Mouse (Mus musculus): Measurements from ENCODE around the gene Olfr1034. TPM values are rescaled to one million over a fixed set of nuclear protein-coding genes. Genes with fewer than 3 reads are reported as not detected.
"Not testable (repeated sequence)": the region's sequence is repeated elsewhere in the genome, so short reads cannot be mapped to it uniquely, and the experiment has no call there.

The Olfr1034 gene
- not detected in 2 replicates for polyA plus RNA-seq (2012; rRNA removed)

DNA sequence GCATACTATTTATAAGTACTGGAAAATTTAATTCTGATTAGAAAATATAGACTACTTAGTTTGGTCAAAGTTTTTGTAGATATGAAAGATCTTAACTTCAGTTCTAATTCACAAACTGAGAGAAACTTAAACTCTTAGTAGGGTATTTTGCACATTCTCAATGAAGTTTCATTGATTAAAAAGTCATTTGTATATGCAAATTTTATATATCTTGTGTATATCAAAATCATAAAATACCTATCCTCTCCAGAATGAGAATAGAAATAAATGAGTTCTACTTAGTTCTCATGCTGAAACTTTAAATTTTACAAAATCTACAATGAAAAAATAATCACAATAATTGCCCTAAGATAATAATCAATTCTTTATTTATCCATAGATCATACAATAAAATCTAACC, at the start of gene Olfr1034:
Gene Olfr1034 (plus strand): TSS at position 301 of the 400 bp plus-strand sequence.
- no peak for TF ChIP-seq POLR2A (IDR thresholded peaks at IDR 0.05; ENCODE audit: borderline replicate concordance, extremely low read depth, insufficient read depth, insufficient read length, poor library complexity, severe bottlenecking)
- TF ChIP-seq CTCF (IDR thresholded peaks at IDR 0.05; ENCODE audit: borderline replicate concordance, extremely low read depth, insufficient read depth, insufficient read length), result no peak
- DNase-seq (ENCODE audit: low read depth), result no peak

DNA sequence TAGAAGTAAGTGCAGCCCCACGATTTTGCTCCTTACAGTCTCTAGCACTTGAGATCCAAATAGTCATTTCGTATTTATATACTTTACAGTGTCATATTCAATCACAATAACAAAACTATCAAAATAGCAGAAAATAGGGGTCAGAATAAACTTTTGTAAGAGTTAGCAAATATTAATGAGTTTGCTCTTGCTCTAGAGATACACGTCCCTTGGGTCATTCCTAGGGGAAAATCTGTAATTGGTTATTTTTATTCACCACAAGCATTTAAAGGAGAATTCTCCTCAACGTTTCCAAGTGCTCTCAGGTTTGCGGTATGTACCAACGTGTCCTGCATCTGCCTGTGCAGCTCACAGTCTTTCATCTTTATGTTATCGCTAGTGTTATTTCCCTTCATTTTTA, 40.4 kb upstream of the Olfr1034 start, which contains the start of gene Olfr1032:
Gene Olfr1032 (plus strand): TSS at position 301 of the 400 bp plus-strand sequence.
- TF ChIP-seq CTCF (IDR thresholded peaks at IDR 0.05; ENCODE audit: borderline replicate concordance, extremely low read depth, insufficient read depth, insufficient read length) (no peak), POLR2A (IDR thresholded peaks at IDR 0.05; ENCODE audit: borderline replicate concordance, extremely low read depth, insufficient read depth, insufficient read length, poor library complexity, severe bottlenecking) (no peak)
- no peak for DNase-seq (ENCODE audit: low read depth)

DNA sequence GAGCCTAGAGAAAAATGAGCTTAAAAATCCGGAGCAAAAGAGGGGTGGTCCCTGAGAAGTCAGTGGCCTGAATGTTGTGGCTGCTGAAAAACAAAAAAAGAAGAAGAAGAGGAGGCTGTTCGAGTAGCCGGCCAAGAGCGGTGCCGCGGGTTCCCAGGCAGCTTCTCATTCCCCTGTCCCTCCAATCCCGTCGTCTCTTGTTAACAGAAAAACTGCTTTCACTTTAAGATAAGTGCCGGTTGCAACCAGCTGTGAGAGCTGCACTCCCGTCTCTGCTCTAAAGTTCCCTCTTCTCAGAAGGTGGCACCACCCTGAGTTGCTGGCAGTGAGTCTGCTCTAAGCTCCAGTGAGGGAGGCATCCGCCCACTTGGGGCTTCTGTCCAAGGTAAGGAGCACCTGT, 25.3 kb upstream of the Olfr1034 start, which contains the start of gene Olfr1033:
Gene Olfr1033 (plus strand): TSS at position 228 of the 400 bp plus-strand sequence.
- DNase-seq (ENCODE audit: low read depth), result peak; percentile 40

DNA sequence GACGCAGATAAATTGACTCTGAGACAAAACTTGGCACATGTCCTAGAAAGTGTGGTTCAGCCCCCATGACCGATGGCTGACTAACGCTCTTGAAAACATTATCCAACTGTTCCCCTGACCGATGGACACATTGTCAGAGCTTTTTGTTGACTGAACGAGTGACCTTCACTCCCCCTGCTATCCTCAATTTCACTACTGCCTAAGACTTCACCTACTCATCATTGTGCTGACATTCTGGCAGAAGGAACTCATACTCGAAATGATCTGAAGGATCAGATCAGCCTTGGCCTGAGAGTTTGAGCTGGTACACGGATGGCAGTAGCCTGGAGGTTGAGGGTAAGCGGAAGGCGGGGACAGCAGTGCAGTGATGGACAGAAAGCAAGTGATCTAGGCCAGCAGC, 24.1 kb upstream of the Olfr1034 start:
- DNase-seq (ENCODE audit: low read depth), result not testable (repeated sequence)

GRCm38 (mm10) chr2:86050777-86051176, 5.1 kb downstream of the Olfr1034 start:
- DNase-seq (ENCODE audit: low read depth), result not testable (repeated sequence)

- not testable (repeated sequence) for DNase-seq (ENCODE audit: low read depth)
These were observed 18.1 kb downstream of the Olfr1034 start for GRCm38 (mm10) chr2:86063766-86064165.

GRCm38 (mm10) chr2:86070189-86070588, 24.5 kb downstream of the Olfr1034 start:
- TF ChIP-seq CTCF (IDR thresholded peaks at IDR 0.05; ENCODE audit: borderline replicate concordance, extremely low read depth, insufficient read depth, insufficient read length), result no peak
- TF ChIP-seq POLR2A (IDR thresholded peaks at IDR 0.05; ENCODE audit: borderline replicate concordance, extremely low read depth, insufficient read depth, insufficient read length, poor library complexity, severe bottlenecking), result no peak
- DNase-seq (ENCODE audit: low read depth), result no peak

DNA sequence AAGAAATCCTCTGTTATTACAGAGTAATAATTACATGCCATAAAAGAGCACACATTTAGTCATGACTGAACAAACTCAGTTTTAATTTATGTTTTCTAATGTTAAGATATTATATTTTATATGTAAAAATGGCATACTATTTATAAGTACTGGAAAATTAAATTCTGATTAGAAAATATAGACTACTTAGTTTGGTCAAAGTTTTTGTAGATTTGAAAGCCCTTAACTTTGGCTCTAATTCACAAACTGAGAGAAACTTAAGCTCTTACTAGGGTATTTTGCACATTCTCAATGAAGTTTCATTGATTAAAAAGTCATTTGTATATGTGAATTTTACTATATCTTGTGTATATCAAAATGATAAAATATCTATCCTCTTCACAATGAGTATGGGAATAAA, 28.0 kb downstream of the Olfr1034 start, which contains the start of gene Olfr1036:
Gene Olfr1036 (plus strand): TSS at position 301 of the 400 bp plus-strand sequence.
- not testable (repeated sequence) for DNase-seq (ENCODE audit: low read depth)

DNA sequence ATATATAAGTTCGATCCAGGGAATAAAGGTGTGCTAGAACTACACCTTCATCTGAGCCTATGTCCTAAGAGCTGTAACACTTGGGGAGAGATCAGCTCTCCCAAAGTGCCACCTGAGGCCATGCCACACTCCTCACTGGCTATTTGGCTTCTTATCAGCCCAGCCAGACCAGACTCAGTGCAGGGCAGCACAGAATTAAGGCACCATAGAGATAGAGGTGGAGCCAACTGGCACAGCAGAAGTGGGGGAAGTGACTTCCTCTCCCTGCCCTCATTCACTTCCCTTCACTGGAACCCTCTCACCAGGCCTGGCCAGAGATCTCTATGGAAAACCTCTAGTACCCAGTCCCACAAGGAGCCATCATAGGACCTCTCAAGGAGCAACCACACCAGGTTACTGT, 34.8 kb downstream of the Olfr1034 start:
- DNase-seq (ENCODE audit: low read depth), result not testable (repeated sequence)

GRCm38 (mm10) chr2:86087285-86087684, 41.6 kb downstream of the Olfr1034 start, which contains the start of gene Olfr1037:
TSS of gene Olfr1037 (minus strand) at chr2:86087385.
- TF ChIP-seq POLR2A (IDR thresholded peaks at IDR 0.05; ENCODE audit: borderline replicate concordance, extremely low read depth, insufficient read depth, insufficient read length, poor library complexity, severe bottlenecking) (no peak), CTCF (IDR thresholded peaks at IDR 0.05; ENCODE audit: borderline replicate concordance, extremely low read depth, insufficient read depth, insufficient read length) (no peak)
- no peak for DNase-seq (ENCODE audit: low read depth)

Other genes starting within 250 kb of the Olfr1034 start
- not detected in 2 replicates for gene Olfr1016, start 243.3 kb upstream of the Olfr1034 start, polyA plus RNA-seq (2012; rRNA removed)
- not detected in 2 replicates for gene Olfr1018, start 227.4 kb upstream of the Olfr1034 start, polyA plus RNA-seq (2012; rRNA removed)
- gene Olfr1019, start 200.4 kb upstream of the Olfr1034 start, polyA plus RNA-seq (2012; rRNA removed), result 0.08 TPM in 1 of 2 replicates, not detected in the other
- gene Olfr1020, start 198.8 kb upstream of the Olfr1034 start, polyA plus RNA-seq (2012; rRNA removed), result not detected in 2 replicates
- not detected in 2 replicates for gene Olfr1022, start 177.3 kb upstream of the Olfr1034 start, polyA plus RNA-seq (2012; rRNA removed)
- gene Olfr1023, start 160.2 kb upstream of the Olfr1034 start, polyA plus RNA-seq (2012; rRNA removed), result not detected in 2 replicates
- gene Olfr1024, start 140.8 kb upstream of the Olfr1034 start, polyA plus RNA-seq (2012; rRNA removed), result not detected in 2 replicates
- not detected in 2 replicates for gene Olfr1025-ps1, start 130.7 kb upstream of the Olfr1034 start, polyA plus RNA-seq (2012; rRNA removed)
- not detected in 2 replicates for gene Olfr1026, start 124.3 kb upstream of the Olfr1034 start, polyA plus RNA-seq (2012; rRNA removed)
- not detected in 2 replicates for gene Olfr1028, start 95.4 kb upstream of the Olfr1034 start, polyA plus RNA-seq (2012; rRNA removed)
- not detected in 2 replicates for gene Olfr1029, start 72.0 kb upstream of the Olfr1034 start, polyA plus RNA-seq (2012; rRNA removed)
- gene Olfr1030, start 66.6 kb upstream of the Olfr1034 start, polyA plus RNA-seq (2012; rRNA removed), result not detected in 2 replicates
- not detected in 2 replicates for gene Olfr1031, start 55.6 kb upstream of the Olfr1034 start, polyA plus RNA-seq (2012; rRNA removed)
- not detected in 2 replicates for gene Olfr1032, start 40.3 kb upstream of the Olfr1034 start, polyA plus RNA-seq (2012; rRNA removed)
- 0.04 and 0.06 TPM in 2 replicates for gene Olfr1033, start 25.2 kb upstream of the Olfr1034 start, polyA plus RNA-seq (2012; rRNA removed)
- gene Olfr1036, start 28.1 kb downstream of the Olfr1034 start, polyA plus RNA-seq (2012; rRNA removed), result not detected in 2 replicates
- not detected in 2 replicates for gene Olfr1037, start 41.5 kb downstream of the Olfr1034 start, polyA plus RNA-seq (2012; rRNA removed)
- gene Olfr1039, start 90.1 kb downstream of the Olfr1034 start, polyA plus RNA-seq (2012; rRNA removed), result not detected in 2 replicates
- gene Olfr1040, start 100.9 kb downstream of the Olfr1034 start, polyA plus RNA-seq (2012; rRNA removed), result not detected in 2 replicates
- not detected in 2 replicates for gene Olfr1042, start 116.0 kb downstream of the Olfr1034 start, polyA plus RNA-seq (2012; rRNA removed)
- not detected in 2 replicates for gene Olfr1043, start 121.7 kb downstream of the Olfr1034 start, polyA plus RNA-seq (2012; rRNA removed)
- gene Olfr1044, start 132.0 kb downstream of the Olfr1034 start, polyA plus RNA-seq (2012; rRNA removed), result not detected in 2 replicates
- not detected in 2 replicates for gene Olfr52, start 139.8 kb downstream of the Olfr1034 start, polyA plus RNA-seq (2012; rRNA removed)
- not detected in 2 replicates for gene Olfr1045, start 157.1 kb downstream of the Olfr1034 start, polyA plus RNA-seq (2012; rRNA removed)
- gene Olfr1046, start 173.5 kb downstream of the Olfr1034 start, polyA plus RNA-seq (2012; rRNA removed), result not detected in 2 replicates
- not detected in 2 replicates for gene Olfr1047, start 185.5 kb downstream of the Olfr1034 start, polyA plus RNA-seq (2012; rRNA removed)
- not detected in 2 replicates for gene Olfr1048, start 194.4 kb downstream of the Olfr1034 start, polyA plus RNA-seq (2012; rRNA removed)
- gene Olfr1049, start 212.5 kb downstream of the Olfr1034 start, polyA plus RNA-seq (2012; rRNA removed), result not detected in 2 replicates
- not detected in 2 replicates for gene Olfr1051, start 233.2 kb downstream of the Olfr1034 start, polyA plus RNA-seq (2012; rRNA removed)
- gene Olfr1052, start 246.6 kb downstream of the Olfr1034 start, polyA plus RNA-seq (2012; rRNA removed), result not detected in 2 replicates

Data from brain, embryonic 14.5 days (tissue).